Mouse (Mus musculus): Measurements from ENCODE around the gene Ptov1. TPM values are rescaled to one million over a fixed set of nuclear protein-coding genes. Genes with fewer than 3 reads are reported as not detected.
A peak's percentile ranks its signal among the peaks of the same experiment; 100 is the strongest.

Ptov1 gene
- polyA plus RNA-seq, 1 experiment from 2014 or later: 525 TPM

GRCm38 (mm10) chr7:44896499-44896898, 26.9 kb upstream of the Ptov1 start:
- Histone ChIP-seq H3K36me3 (replicated peaks) (peaks cover 33% of the 10 kb centered on the region), H3K27ac (replicated peaks) (peak overlapping the region; percentile 87), H3K4me1 (peaks cover 60% of the 10 kb centered on the region), H3K9me3 (no peaks in the 10 kb centered on the region), H3K27me3 (replicated peaks; ENCODE audit: low read depth, poor library complexity, severe bottlenecking) (no peaks in the 10 kb centered on the region), H3K4me3 (peak overlapping the region; percentile 67)
- 43% methylated on average over 10 of the region's 10 CpGs for WGBS
- DNase-seq (ENCODE audit: low spot score): no peak

GRCm38 (mm10) chr7:44895593-44896434, 26.2 kb upstream of the Ptov1 start, which contains the start of gene Fuz:
Fuz (plus strand) TSS chr7:44896079.
- peak; percentile 93 for DNase-seq (ENCODE audit: low spot score)
- 2% methylated on average over 34 of the region's 34 CpGs for WGBS
- peak within 1 kb of the TSS; percentile 67 for H3K4me3 ChIP-seq
- H3K27me3 ChIP-seq (replicated peaks; ENCODE audit: low read depth, poor library complexity, severe bottlenecking): no peaks in the 10 kb centered on the region
- peaks cover 28% of the 10 kb centered on the region for H3K36me3 ChIP-seq (replicated peaks)
- no peaks in the 10 kb centered on the region for H3K9me3 ChIP-seq
- H3K4me1 ChIP-seq: peaks cover 60% of the 10 kb centered on the region
- peak within 1 kb of the TSS; percentile 87 for H3K27ac ChIP-seq (replicated peaks)

- Histone ChIP-seq H3K9me3 (no peaks in the 10 kb centered on the region), H3K4me1 (peaks cover 61% of the 10 kb centered on the region), H3K27ac (replicated peaks) (peak overlapping the region; percentile 87), H3K27me3 (replicated peaks; ENCODE audit: low read depth, poor library complexity, severe bottlenecking) (no peaks in the 10 kb centered on the region), H3K36me3 (replicated peaks) (peaks cover 28% of the 10 kb centered on the region), H3K4me3 (peak overlapping the region; percentile 67)
- 69% methylated on average over 7 of the region's 7 CpGs for WGBS
- no peak for DNase-seq (ENCODE audit: low spot score)
Observed at GRCm38 (mm10) chr7:44895206-44895592, 25.6 kb upstream of the Ptov1 start.

DNA sequence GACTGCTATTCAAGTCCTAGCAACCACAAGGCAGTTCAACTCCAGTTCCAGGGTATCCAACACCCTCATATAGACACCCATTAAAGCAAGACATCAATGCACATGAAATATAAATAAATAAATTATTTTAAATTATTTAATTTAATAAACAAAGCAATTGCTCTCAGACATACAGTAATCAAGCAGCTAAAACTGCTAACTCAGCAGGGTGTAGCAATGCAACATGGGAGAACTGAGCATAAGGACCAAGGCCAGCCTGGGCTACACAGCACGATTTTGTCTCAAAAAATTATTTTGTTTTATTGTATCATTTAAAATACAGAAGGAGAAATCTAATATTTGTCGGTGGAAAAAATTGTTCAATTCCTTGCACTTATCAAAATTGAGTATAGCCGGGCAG, 24.6 kb upstream of the Ptov1 start:
- Histone ChIP-seq H3K27ac (replicated peaks) (no peak overlapping the region), H3K4me3 (no peak overlapping the region), H3K9me3 (no peaks in the 10 kb centered on the region), H3K4me1 (peaks cover 60% of the 10 kb centered on the region), H3K27me3 (replicated peaks; ENCODE audit: low read depth, poor library complexity, severe bottlenecking) (no peaks in the 10 kb centered on the region), H3K36me3 (replicated peaks) (peaks cover 26% of the 10 kb centered on the region)
- DNase-seq (ENCODE audit: low spot score): no peak
- WGBS: 87% methylated on average over 3 of the region's 3 CpGs

DNA sequence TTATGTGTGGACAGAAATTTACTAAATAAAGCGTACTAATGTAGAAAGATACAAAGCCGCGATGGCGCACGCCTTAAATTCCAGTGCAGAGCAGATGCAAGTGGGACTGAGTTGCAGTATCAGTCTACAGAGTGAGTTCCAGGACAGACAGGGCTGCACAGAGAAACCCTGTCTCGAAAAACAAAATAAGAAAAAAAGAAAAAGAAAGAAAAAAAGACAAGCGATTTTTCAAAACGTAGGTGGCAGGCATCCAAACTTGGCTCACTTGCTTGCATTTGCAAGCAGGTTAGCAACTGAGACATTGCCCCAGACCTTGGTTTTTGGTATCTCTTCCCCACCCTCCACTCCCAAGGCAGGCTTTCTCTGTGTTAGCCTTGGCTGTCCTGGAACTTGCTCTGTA, 23.6 kb upstream of the Ptov1 start:
- Histone ChIP-seq H3K4me1 (peaks cover 51% of the 10 kb centered on the region), H3K9me3 (no peaks in the 10 kb centered on the region), H3K27ac (replicated peaks) (peak overlapping the region; percentile 97), H3K27me3 (replicated peaks; ENCODE audit: low read depth, poor library complexity, severe bottlenecking) (no peaks in the 10 kb centered on the region), H3K36me3 (replicated peaks) (peaks cover 26% of the 10 kb centered on the region), H3K4me3 (peak overlapping the region; percentile 84)
- 33% methylated on average over 8 of the region's 8 CpGs for WGBS
- no peak for DNase-seq (ENCODE audit: low spot score)

DNA sequence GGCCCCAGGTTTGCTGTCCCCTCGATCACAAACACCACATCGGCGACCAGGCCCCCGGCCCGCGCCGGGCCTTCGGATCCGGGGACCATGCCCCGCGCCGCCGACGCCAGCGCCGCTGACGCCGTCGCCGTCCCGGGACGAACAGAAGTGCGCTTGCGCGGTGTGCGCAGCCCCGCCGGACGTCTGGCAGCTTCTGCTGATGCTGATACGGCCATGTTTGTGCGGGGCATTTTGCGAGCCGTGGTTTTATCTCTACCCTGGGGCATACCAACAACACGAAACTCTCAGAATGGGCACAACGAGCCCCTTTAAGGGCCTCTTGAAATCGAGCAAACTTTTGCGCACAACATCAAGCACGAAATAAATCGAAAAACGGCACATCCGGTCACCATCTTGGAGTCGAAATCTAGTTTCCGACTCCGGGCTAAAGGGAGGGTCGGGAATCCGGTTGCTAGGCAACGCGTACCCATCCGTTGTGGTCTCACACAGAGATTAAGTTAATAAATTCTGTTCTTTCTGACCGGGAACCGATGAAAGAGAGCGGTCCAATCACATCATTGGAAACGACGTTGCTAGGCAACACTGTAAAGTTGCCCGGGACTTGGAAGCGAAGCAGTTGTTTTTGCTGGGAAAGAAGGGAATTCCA, 22.8 kb upstream of the Ptov1 start, which contains the start of gene Med25:
Med25 (minus strand) TSS at position 437 of the 646 bp plus-strand sequence.
- H3K27ac ChIP-seq (replicated peaks): peak within 1 kb of the TSS; percentile 97
- H3K4me3 ChIP-seq: peak within 1 kb of the TSS; percentile 84
- no peaks in the 10 kb centered on the region for H3K9me3 ChIP-seq
- peaks cover 43% of the 10 kb centered on the region for H3K4me1 ChIP-seq
- peak; percentile 92 for DNase-seq (ENCODE audit: low spot score)
- H3K27me3 ChIP-seq (replicated peaks; ENCODE audit: low read depth, poor library complexity, severe bottlenecking): no peaks in the 10 kb centered on the region
- H3K36me3 ChIP-seq (replicated peaks): peaks cover 34% of the 10 kb centered on the region
- under 1% methylated on average over 56 of the region's 56 CpGs for WGBS

GRCm38 (mm10) chr7:44891611-44892010, 22.0 kb upstream of the Ptov1 start:
- no peak for DNase-seq (ENCODE audit: low spot score)
- no peaks in the 10 kb centered on the region for H3K9me3 ChIP-seq
- H3K4me3 ChIP-seq: peak overlapping the region; percentile 84
- peak overlapping the region; percentile 97 for H3K27ac ChIP-seq (replicated peaks)
- H3K36me3 ChIP-seq (replicated peaks): peaks cover 42% of the 10 kb centered on the region
- 23% methylated on average over 6 of the region's 6 CpGs for WGBS
- peaks cover 35% of the 10 kb centered on the region for H3K4me1 ChIP-seq
- no peaks in the 10 kb centered on the region for H3K27me3 ChIP-seq (replicated peaks; ENCODE audit: low read depth, poor library complexity, severe bottlenecking)

DNA sequence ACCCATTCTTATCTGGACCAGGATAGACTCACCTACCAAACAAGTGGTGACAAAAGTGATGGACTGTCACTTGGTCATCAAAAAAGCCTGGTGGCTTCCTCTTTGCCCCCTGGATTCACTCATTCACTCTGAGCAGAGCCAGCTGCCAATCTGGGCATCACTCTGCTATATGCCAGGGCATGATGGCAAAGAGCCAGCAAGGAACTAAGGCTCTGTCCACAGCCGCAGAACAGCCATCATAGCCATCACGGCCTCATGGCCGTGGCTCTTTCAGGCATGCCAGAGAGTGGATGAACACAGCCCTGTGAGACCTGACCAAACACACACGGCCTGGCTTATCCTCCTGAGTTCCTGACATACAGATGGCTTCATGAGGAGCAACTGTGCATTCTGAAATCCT, 21.1 kb upstream of the Ptov1 start:
- no peaks in the 10 kb centered on the region for H3K9me3 ChIP-seq
- peaks cover 30% of the 10 kb centered on the region for H3K4me1 ChIP-seq
- peaks cover 51% of the 10 kb centered on the region for H3K36me3 ChIP-seq (replicated peaks)
- WGBS: 88% methylated on average over 4 of the region's 4 CpGs
- H3K27ac ChIP-seq (replicated peaks): no peak overlapping the region; the same call in 1 of the 2 replicates
- H3K27me3 ChIP-seq (replicated peaks; ENCODE audit: low read depth, poor library complexity, severe bottlenecking): no peaks in the 10 kb centered on the region
- peak overlapping the region; percentile 84 for H3K4me3 ChIP-seq
- DNase-seq (ENCODE audit: low spot score): no peak

DNA sequence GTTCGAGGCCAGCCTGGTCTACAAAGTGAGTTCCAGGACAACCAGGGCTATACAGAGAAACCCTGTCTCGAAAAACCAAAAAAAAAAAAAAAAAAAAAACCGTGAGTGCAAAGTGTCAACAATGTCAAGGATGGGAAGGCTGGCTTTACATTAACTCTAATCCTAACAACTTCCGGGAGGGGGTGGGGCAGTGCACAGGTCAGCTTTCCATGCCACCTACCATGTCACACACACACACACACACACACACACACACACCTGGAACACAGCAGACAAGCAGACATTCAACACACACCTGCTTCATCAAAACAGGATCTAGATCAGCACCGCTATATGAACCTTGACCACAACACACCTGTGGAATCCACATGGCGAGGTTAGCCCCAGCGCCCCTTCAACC, 20.6 kb upstream of the Ptov1 start:
- Histone ChIP-seq H3K9me3 (no peaks in the 10 kb centered on the region), H3K27me3 (replicated peaks; ENCODE audit: low read depth, poor library complexity, severe bottlenecking) (no peaks in the 10 kb centered on the region)

DNA sequence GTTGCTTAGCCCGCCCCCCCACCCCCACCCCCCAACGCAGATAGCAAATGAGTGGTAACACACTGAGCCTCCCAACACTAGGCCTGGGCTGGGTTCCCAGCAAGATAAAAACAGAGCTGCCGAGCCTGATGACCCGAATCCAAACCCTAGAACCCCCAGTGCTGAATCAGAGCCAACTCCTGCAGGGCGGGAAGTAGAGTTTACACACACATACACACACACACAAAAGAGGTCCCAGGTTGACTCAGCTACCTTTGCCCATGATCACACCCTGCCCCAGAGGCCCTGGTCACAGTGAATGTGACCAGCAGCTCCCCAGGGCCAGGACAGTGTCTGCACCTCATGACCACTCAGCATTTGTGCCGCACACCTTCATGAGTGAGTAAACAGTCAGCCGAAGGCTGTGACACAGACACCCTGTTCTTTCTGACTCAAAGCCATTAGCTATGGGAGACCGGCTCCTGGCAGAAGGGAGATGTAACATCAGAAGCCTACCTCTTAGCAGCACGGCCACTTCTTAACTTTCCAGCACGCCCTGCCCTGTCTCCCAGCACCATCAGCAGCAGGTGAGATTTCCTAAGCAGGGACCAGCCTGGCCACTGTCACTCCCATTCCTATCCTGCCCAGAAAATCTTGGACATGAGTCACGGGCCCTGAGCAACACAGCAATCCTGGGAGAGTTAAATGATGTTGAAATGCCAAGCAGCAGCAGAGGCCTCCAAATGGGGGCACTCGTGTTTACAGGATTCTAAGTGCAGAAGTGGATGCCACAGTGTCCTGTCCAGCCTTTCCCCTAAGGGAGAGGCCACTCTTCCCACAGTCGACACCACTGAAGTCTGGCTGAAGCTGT, 18.9 kb upstream of the Ptov1 start:
- 93% methylated on average over 13 of the region's 13 CpGs for WGBS
- DNase-seq (ENCODE audit: low spot score): no peak
- Histone ChIP-seq H3K4me1 (peaks cover 21% of the 10 kb centered on the region), H3K36me3 (replicated peaks) (peaks cover 73% of the 10 kb centered on the region), H3K27me3 (replicated peaks; ENCODE audit: low read depth, poor library complexity, severe bottlenecking) (no peaks in the 10 kb centered on the region), H3K4me3 (0 out of 2 replicates have a peak overlapping the region, but pooled peaks have one; percentile 8), H3K9me3 (no peaks in the 10 kb centered on the region), H3K27ac (replicated peaks) (no peak overlapping the region)

More for the DNA sequence above, 20.6 kb upstream of the Ptov1 start:
- H3K4me3 ChIP-seq: peak overlapping the region; percentile 84
- H3K27ac ChIP-seq (replicated peaks): no peak overlapping the region
- 90% methylated on average over 7 of the region's 7 CpGs for WGBS
- peaks cover 57% of the 10 kb centered on the region for H3K36me3 ChIP-seq (replicated peaks)
- H3K4me1 ChIP-seq: peaks cover 27% of the 10 kb centered on the region
- no peak for DNase-seq (ENCODE audit: low spot score)

GRCm38 (mm10) chr7:44886964-44887363, 17.4 kb upstream of the Ptov1 start:
- H3K9me3 ChIP-seq: no peaks in the 10 kb centered on the region
- no peak for DNase-seq (ENCODE audit: low spot score)
- peaks cover 15% of the 10 kb centered on the region for H3K4me1 ChIP-seq
- H3K36me3 ChIP-seq (replicated peaks): peaks cover 88% of the 10 kb centered on the region
- 91% methylated on average over 7 of the region's 7 CpGs for WGBS
- H3K27me3 ChIP-seq (replicated peaks; ENCODE audit: low read depth, poor library complexity, severe bottlenecking): no peaks in the 10 kb centered on the region
- H3K27ac ChIP-seq (replicated peaks): no peak overlapping the region
- H3K4me3 ChIP-seq: no peak overlapping the region

DNA sequence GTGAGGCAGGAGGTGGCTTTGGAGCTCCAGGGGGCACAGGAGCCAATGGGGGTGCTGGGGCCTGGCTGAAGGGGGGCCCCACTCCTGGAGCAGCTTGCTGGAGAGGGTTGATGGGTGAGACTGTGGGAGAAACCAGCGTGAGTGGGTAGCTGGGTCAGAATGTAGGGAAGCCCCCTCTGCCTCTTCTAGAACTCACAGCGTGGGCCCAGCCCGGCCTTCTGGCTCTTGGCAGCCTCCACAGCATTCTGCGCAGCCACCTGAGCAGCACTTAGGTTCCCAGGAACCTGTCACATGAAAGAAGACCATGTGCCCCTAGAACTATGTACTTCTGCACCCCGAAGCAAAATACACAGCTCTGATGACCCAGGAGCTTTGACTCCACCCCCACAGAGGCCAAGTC, 15.0 kb upstream of the Ptov1 start:
- H3K36me3 ChIP-seq (replicated peaks): peaks cover 99% of the 10 kb centered on the region
- H3K9me3 ChIP-seq: no peaks in the 10 kb centered on the region
- H3K27ac ChIP-seq (replicated peaks): no peak overlapping the region
- no peaks in the 10 kb centered on the region for H3K27me3 ChIP-seq (replicated peaks; ENCODE audit: low read depth, poor library complexity, severe bottlenecking)
- H3K4me3 ChIP-seq: no peak overlapping the region
- WGBS: 96% methylated on average over 5 of the region's 5 CpGs
- DNase-seq (ENCODE audit: low spot score): no peak
- H3K4me1 ChIP-seq: no peaks in the 10 kb centered on the region; the same call in 1 of the 2 replicates
